Mouse (Mus musculus): ENCODE data around the gene Rbm43. TPM values are rescaled to one million over a fixed set of nuclear protein-coding genes. Genes with fewer than 3 reads are reported as not detected.
A peak's percentile ranks its signal among the peaks of the same experiment; 100 is the strongest.

Gene Rbm43
- polyA plus RNA-seq, 1 experiment from 2014 or later = 6.0 TPM

DNA sequence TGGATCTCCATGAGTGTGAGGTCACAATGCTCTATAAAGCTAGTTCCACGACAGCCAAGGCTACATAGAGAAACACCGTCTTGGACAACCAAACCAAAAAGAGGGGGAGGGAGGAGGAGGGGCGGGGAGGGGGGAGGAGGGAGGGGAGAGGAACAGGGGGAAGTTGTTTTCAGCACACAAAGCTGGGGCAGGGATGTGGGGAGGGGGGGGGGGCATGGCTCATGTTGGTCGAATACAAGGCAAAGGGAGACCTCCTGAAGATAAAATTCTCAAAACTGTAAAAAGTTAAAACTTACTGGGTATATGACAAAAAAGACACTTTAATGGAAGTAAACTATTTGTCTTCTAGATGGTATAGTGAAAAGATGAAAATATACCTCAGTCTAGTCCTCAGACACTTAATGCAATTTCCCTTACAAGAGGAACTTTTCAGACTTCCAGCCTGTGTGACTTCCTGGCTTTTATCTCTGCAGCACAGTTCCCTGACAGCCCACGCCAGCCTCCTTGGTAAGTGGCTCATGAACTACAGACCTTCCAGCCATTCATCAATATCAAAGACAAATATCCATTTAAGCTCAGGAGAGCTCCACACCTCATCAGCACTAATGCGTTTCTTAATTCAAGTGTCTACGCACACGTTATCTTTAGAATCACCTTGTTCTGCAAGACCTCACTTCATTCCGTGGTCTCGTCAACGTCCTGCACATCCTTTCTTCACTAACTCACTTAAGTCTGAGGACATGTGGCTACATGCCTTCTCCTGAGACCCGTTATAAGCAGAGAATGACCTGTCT is 1.4 kb downstream of the Rbm43 start:
- Histone ChIP-seq H3K4me2 (ENCODE audit: low read length) (no peak overlapping the region), H3K27me3 (ENCODE audit: control insufficient read depth, insufficient read depth, low read length) (no peaks in the 10 kb centered on the region), H3K27ac (replicated peaks; ENCODE audit: low read depth, low read length) (no peak overlapping the region), H3K36me3 (ENCODE audit: control insufficient read depth, insufficient read depth, low read length) (no peaks in the 10 kb centered on the region), H3K4me3 (replicated peaks; ENCODE audit: low read depth, low read length) (no peak overlapping the region), H3K9me3 (ENCODE audit: control insufficient read depth, low read length) (no peaks in the 10 kb centered on the region), H3K4me1 (ENCODE audit: control insufficient read depth, insufficient read depth, low read length) (no peaks in the 10 kb centered on the region), H3K9ac (replicated peaks; ENCODE audit: low read length) (no peak overlapping the region)
- ATAC-seq (ENCODE audit: low FRiP score, low TSS enrichment) = no peak
- WGBS = 76% methylated on average over 12 of the region's 12 CpGs
- no peak for DNase-seq

DNA sequence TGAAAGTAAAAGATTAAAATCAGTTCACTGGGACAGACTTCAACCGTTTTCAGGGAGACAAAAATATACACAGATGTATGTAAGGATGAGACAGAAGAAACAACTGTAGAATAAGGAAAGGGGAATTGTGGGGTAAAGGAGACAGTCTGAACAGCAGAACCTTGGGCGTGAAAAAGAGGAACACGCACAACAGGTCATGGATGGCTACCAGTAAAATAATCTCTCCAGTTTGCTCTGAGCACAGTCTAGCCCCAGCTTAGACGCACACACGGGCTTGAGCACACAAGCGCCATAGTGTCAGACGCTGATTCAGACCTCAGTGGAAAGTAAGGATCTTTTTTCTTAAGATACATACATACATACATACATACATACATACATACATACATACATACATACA is 3.7 kb downstream of the Rbm43 start:
- H3K9me3 ChIP-seq (ENCODE audit: control insufficient read depth, low read length) = no peaks in the 10 kb centered on the region
- no peak for ATAC-seq (ENCODE audit: low FRiP score, low TSS enrichment)
- H3K27me3 ChIP-seq (ENCODE audit: control insufficient read depth, insufficient read depth, low read length) = no peaks in the 10 kb centered on the region
- H3K9ac ChIP-seq (replicated peaks; ENCODE audit: low read length) = no peak overlapping the region
- H3K4me2 ChIP-seq (ENCODE audit: low read length) = no peak overlapping the region
- no peak for DNase-seq
- WGBS = 95% methylated on average over 7 of the region's 7 CpGs
- H3K36me3 ChIP-seq (ENCODE audit: control insufficient read depth, insufficient read depth, low read length) = no peaks in the 10 kb centered on the region
- no peaks in the 10 kb centered on the region for H3K4me1 ChIP-seq (ENCODE audit: control insufficient read depth, insufficient read depth, low read length)
- H3K27ac ChIP-seq (replicated peaks; ENCODE audit: low read depth, low read length) = no peak overlapping the region
- no peak overlapping the region for H3K4me3 ChIP-seq (replicated peaks; ENCODE audit: low read depth, low read length)

- DNase-seq = peak; percentile 94
- Histone ChIP-seq H3K4me3 (replicated peaks; ENCODE audit: low read depth, low read length) (no peak overlapping the region), H3K9me3 (ENCODE audit: control insufficient read depth, low read length) (no peaks in the 10 kb centered on the region), H3K27me3 (ENCODE audit: control insufficient read depth, insufficient read depth, low read length) (no peaks in the 10 kb centered on the region), H3K4me1 (ENCODE audit: control insufficient read depth, insufficient read depth, low read length) (no peaks in the 10 kb centered on the region; the same call in 1 of the 2 replicates), H3K27ac (replicated peaks; ENCODE audit: low read depth, low read length) (no peak overlapping the region), H3K4me2 (ENCODE audit: low read length) (no peak overlapping the region), H3K36me3 (ENCODE audit: control insufficient read depth, insufficient read depth, low read length) (no peaks in the 10 kb centered on the region), H3K9ac (replicated peaks; ENCODE audit: low read length) (no peak overlapping the region)
- WGBS = 4% methylated on average over 5 of the region's 5 CpGs
- ATAC-seq (ENCODE audit: low FRiP score, low TSS enrichment) = no peak; the same call in 1 of the 2 replicates
These were observed 19.9 kb downstream of the Rbm43 start for GRCm38 (mm10) chr2:51914944-51915680.

DNA sequence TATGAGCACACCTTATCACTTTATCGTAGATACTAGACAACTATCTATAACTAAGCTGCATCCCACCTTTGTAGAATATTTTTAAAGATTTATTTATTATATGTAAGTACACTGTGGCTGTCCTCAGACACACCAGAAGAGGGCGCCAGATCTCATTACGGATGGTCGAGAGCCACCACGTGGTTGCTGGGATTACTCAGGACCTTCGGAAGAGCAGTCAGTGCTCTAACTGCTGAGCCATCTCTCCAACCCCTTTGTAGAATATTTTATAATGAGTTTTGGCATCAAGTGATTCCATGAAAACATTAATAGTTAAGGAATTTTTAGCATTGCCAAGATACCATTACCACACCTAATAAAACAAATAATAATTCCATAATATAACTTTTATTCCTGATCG is 20.4 kb downstream of the Rbm43 start:
- no peak overlapping the region for H3K4me3 ChIP-seq (replicated peaks; ENCODE audit: low read depth, low read length)
- no peak overlapping the region for H3K27ac ChIP-seq (replicated peaks; ENCODE audit: low read depth, low read length)
- H3K36me3 ChIP-seq (ENCODE audit: control insufficient read depth, insufficient read depth, low read length) = no peaks in the 10 kb centered on the region
- no peaks in the 10 kb centered on the region for H3K9me3 ChIP-seq (ENCODE audit: control insufficient read depth, low read length)
- DNase-seq = no peak
- no peaks in the 10 kb centered on the region; the same call in 1 of the 2 replicates for H3K4me1 ChIP-seq (ENCODE audit: control insufficient read depth, insufficient read depth, low read length)
- H3K27me3 ChIP-seq (ENCODE audit: control insufficient read depth, insufficient read depth, low read length) = no peaks in the 10 kb centered on the region
- no peak overlapping the region for H3K9ac ChIP-seq (replicated peaks; ENCODE audit: low read length)
- 55% methylated on average over 7 of the region's 7 CpGs for WGBS
- H3K4me2 ChIP-seq (ENCODE audit: low read length) = no peak overlapping the region
- ATAC-seq (ENCODE audit: low FRiP score, low TSS enrichment) = no peak

DNA sequence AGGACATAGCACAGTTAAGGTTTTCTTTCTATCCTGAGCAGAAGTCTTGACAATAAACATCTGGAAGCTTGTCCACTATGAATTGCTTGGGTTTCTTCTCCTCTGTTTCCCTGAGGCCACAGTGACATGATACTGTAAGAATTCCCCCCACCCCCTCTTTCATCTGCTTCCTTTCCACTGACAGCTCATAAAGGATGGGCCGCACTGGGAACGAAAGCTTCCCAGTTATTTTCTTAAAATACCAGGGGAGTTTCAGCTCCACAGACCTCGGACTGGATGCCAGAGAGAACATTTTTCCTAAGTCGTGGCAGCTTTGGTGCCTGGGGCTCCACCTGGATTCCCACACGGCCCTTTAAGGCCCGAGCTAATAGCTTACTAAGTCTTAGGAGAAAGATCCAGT is 22.2 kb downstream of the Rbm43 start:
- Histone ChIP-seq H3K36me3 (ENCODE audit: control insufficient read depth, insufficient read depth, low read length) (no peaks in the 10 kb centered on the region), H3K4me1 (ENCODE audit: control insufficient read depth, insufficient read depth, low read length) (no peaks in the 10 kb centered on the region; the same call in 1 of the 2 replicates), H3K4me3 (replicated peaks; ENCODE audit: low read depth, low read length) (no peak overlapping the region), H3K4me2 (ENCODE audit: low read length) (no peak overlapping the region), H3K27me3 (ENCODE audit: control insufficient read depth, insufficient read depth, low read length) (no peaks in the 10 kb centered on the region), H3K9ac (replicated peaks; ENCODE audit: low read length) (no peak overlapping the region), H3K9me3 (ENCODE audit: control insufficient read depth, low read length) (no peaks in the 10 kb centered on the region), H3K27ac (replicated peaks; ENCODE audit: low read depth, low read length) (no peak overlapping the region)
- peak; percentile 19 for DNase-seq
- 43% methylated on average over 6 of the region's 6 CpGs for WGBS
- no peak for ATAC-seq (ENCODE audit: low FRiP score, low TSS enrichment)

DNA sequence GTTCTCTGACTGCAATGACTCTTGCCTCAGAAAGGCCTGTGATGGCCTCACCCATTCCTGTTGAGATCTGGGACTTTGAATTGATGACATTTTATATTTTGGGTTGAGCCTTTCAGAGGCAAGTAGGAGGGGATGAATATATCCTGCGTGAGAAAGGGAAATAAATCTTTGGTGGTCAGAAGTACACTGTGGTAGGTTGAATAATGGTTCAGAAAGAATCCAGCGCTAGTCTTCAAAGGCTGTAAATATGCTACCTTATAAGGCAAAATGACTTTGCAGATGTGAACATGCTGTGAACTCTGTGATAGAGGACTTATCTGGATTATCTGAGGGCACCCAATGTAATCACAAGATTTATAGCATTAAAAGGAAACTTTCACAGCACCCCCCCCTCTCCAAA is 23.1 kb downstream of the Rbm43 start:
- H3K27ac ChIP-seq (replicated peaks; ENCODE audit: low read depth, low read length) = no peak overlapping the region
- H3K27me3 ChIP-seq (ENCODE audit: control insufficient read depth, insufficient read depth, low read length) = no peaks in the 10 kb centered on the region
- H3K36me3 ChIP-seq (ENCODE audit: control insufficient read depth, insufficient read depth, low read length) = no peaks in the 10 kb centered on the region
- DNase-seq (no peak), ATAC-seq (ENCODE audit: low FRiP score, low TSS enrichment) (no peak)
- 88% methylated on average over 2 of the region's 2 CpGs for WGBS
- H3K4me2 ChIP-seq (ENCODE audit: low read length) = no peak overlapping the region
- no peak overlapping the region for H3K4me3 ChIP-seq (replicated peaks; ENCODE audit: low read depth, low read length)
- no peaks in the 10 kb centered on the region; the same call in 1 of the 2 replicates for H3K4me1 ChIP-seq (ENCODE audit: control insufficient read depth, insufficient read depth, low read length)
- H3K9me3 ChIP-seq (ENCODE audit: control insufficient read depth, low read length) = no peaks in the 10 kb centered on the region
- no peak overlapping the region for H3K9ac ChIP-seq (replicated peaks; ENCODE audit: low read length)

DNA sequence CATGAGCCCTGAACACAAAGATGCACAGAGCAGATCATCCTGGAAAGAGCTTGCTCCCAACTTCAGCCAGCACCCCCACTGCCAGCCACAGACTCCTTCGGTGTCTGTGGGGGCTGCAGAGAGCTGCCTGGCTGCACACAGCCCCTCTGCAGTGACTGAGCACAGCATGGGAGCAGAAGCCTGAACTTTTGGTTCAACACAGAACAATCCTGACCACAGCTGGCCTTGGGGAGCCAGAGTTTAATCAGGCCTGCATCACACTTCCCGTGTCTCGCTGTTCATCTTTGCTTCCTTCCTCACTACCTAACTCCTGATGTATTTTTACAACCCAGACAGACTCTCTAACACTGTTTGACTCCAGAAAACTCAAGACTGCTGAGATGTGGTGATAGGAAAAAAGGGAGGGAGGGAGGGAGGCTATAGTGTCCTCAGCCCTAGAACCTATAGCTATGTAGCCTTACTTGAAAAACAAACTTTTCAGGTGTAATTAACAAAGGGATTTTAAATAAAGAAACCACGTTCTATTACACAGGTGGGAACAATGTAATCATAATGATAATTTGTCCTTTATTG is 27.3 kb downstream of the Rbm43 start:
- Histone ChIP-seq H3K9ac (replicated peaks; ENCODE audit: low read length) (no peak overlapping the region), H3K4me3 (replicated peaks; ENCODE audit: low read depth, low read length) (no peak overlapping the region), H3K27me3 (ENCODE audit: control insufficient read depth, insufficient read depth, low read length) (no peaks in the 10 kb centered on the region), H3K27ac (replicated peaks; ENCODE audit: low read depth, low read length) (no peak overlapping the region), H3K4me1 (ENCODE audit: control insufficient read depth, insufficient read depth, low read length) (no peaks in the 10 kb centered on the region), H3K9me3 (ENCODE audit: control insufficient read depth, low read length) (no peaks in the 10 kb centered on the region), H3K4me2 (ENCODE audit: low read length) (no peak overlapping the region), H3K36me3 (ENCODE audit: control insufficient read depth, insufficient read depth, low read length) (no peaks in the 10 kb centered on the region)
- ATAC-seq (ENCODE audit: low FRiP score, low TSS enrichment) = no peak
- WGBS = 27% methylated on average over 4 of the region's 4 CpGs
- no peak for DNase-seq

DNA sequence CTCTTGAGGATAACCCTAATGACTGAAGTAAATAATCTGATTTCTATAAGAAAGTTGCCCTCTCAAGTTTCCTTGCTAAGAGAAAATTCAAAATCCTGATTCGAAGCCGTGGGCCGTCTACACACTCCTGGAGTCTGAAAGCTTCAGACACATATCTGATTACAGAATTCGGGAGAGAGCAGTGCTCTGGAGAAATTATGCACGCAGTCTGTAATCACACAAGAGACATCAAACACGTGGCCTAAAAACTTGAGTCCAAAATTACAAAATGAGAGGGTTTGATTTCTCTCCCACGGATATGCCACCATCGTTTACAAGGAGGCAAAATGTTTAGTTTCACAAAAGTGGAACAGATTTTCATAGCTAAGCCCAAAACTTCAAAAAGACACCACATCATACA is 29.3 kb downstream of the Rbm43 start:
- H3K4me2 ChIP-seq (ENCODE audit: low read length) = no peak overlapping the region
- H3K27me3 ChIP-seq (ENCODE audit: control insufficient read depth, insufficient read depth, low read length) = no peaks in the 10 kb centered on the region
- ATAC-seq (ENCODE audit: low FRiP score, low TSS enrichment) = no peak
- WGBS = 88% methylated on average over 8 of the region's 8 CpGs
- no peaks in the 10 kb centered on the region for H3K4me1 ChIP-seq (ENCODE audit: control insufficient read depth, insufficient read depth, low read length)
- no peaks in the 10 kb centered on the region for H3K36me3 ChIP-seq (ENCODE audit: control insufficient read depth, insufficient read depth, low read length)
- no peaks in the 10 kb centered on the region for H3K9me3 ChIP-seq (ENCODE audit: control insufficient read depth, low read length)
- no peak for DNase-seq
- H3K9ac ChIP-seq (replicated peaks; ENCODE audit: low read length) = no peak overlapping the region
- H3K27ac ChIP-seq (replicated peaks; ENCODE audit: low read depth, low read length) = no peak overlapping the region
- H3K4me3 ChIP-seq (replicated peaks; ENCODE audit: low read depth, low read length) = no peak overlapping the region
